Mouse (Mus musculus) G1E (cell line): Measurements from ENCODE around the gene Scgb3a1.

ENCODE experiments used
- CTCF ChIP-seq: IDR thresholded peaks from 2 replicates; pipeline ENCODE4 v1.5.1; 2012; ENCODE audit warnings: low read depth, low read length, inconsistent platforms, mixed read lengths
- POLR2AphosphoS5 ChIP-seq: IDR thresholded peaks from 2 replicates; pipeline ENCODE4 v1.6.1; 2012; ENCODE audit warnings: low read depth, low read length, inconsistent platforms; ENCODE audit not compliant: insufficient replicate concordance

GRCm38 (mm10) chr11:49702014-49702413, 38.6 kb downstream of the Scgb3a1 start:
- TF ChIP-seq POLR2AphosphoS5 (no peak), CTCF (no peak)
